Mouse (Mus musculus) ES-Bruce4 (cell line): ENCODE measurements at regions not wholly inside any gene's neighbourhood (a gene's known extent, or its start where the extent isn't known, plus 50 kb on each side); places are given as distances from the start of the nearest gene placed in this dataset.

Source experiments
- H3K27ac ChIP-seq: 2 replicates; pipeline ENCODE4 v1.5.1; 2012; ENCODE audit warnings: low read length, inconsistent platforms; ENCODE audit not compliant: insufficient read depth
- H3K27me3 ChIP-seq: 2 replicates; pipeline ENCODE4 v1.6.1; 2012; ENCODE audit warnings: mild to moderate bottlenecking, low read length, inconsistent platforms; ENCODE audit not compliant: control insufficient read depth, poor library complexity, insufficient read depth, severe bottlenecking
- H3K36me3 ChIP-seq: 2 replicates; pipeline ENCODE4 v1.6.1; 2012; ENCODE audit warnings: inconsistent platforms, mild to moderate bottlenecking, low read length, moderate library complexity; ENCODE audit not compliant: control insufficient read depth, poor library complexity, insufficient read depth, severe bottlenecking
- H3K4me1 ChIP-seq: one replicate; pipeline ENCODE4 v1.8.1; 2011; ENCODE audit warnings: low read length; ENCODE audit not compliant: control insufficient read depth, insufficient read depth
- H3K4me3 ChIP-seq: 2 replicates; pipeline ENCODE4 v1.5.1; 2011; ENCODE audit warnings: low read depth, mild to moderate bottlenecking, low read length
- H3K9ac ChIP-seq: 2 replicates; pipeline ENCODE4 v1.6.1; 2012; ENCODE audit warnings: low read depth, mild to moderate bottlenecking, inconsistent platforms; ENCODE audit not compliant: poor library complexity, severe bottlenecking
- H3K9me3 ChIP-seq: replicated peaks from 2 replicates; pipeline ENCODE4 v1.6.1; 2012; ENCODE audit warnings: mild to moderate bottlenecking, low read length, inconsistent platforms; ENCODE audit not compliant: control insufficient read depth, poor library complexity, insufficient read depth, severe bottlenecking
- CTCF ChIP-seq: IDR thresholded peaks from one replicate; pipeline ENCODE4 v1.8.1; 2011; ENCODE audit warnings: low read depth, low read length
- EP300 ChIP-seq: IDR thresholded peaks from 2 replicates; pipeline ENCODE4 v1.6.1; 2011; ENCODE audit warnings: low read depth, low read length; ENCODE audit not compliant: insufficient read depth
- POLR2A ChIP-seq: IDR thresholded peaks from one replicate; pipeline ENCODE4 v1.8.1; 2011; ENCODE audit warnings: low read length; ENCODE audit not compliant: insufficient read depth

DNA sequence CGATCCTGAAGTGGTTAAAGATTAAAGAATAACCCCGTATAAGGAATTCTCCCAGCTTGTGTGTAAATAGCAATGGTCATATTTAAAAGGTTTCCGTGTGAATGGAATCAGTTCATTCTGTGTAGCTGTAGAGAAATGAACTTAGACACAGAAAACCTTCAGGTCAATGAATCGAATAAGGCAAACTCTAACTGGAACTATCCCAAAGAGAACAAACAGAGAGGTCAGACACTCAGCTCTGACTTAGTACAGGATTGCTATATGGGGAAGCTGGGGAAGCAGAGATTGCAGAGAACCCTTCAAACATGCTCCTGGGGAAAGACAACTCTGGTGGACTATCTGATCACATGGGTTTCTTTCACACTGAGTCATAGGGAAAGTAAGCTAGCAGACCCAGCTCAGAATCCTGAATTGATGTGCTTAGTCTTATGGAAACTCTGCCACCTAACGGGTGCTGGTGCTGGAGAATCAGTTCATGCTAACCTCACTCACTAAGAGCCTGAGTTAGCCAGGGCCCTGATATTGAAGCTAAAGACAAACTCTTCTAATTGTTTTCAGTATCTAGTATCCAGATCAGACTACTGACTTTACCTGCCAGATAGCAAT is 145.3 kb upstream of the Rreb1 start:
- Histone ChIP-seq H3K4me3 (no peak overlapping the region), H3K9ac (no peak overlapping the region), H3K9me3 (0 out of 2 replicates have a peak, but pooled peaks cover 6% of the 10 kb centered on the region), H3K27me3 (no peaks in the 10 kb centered on the region), H3K27ac (no peak overlapping the region), H3K36me3 (no peaks in the 10 kb centered on the region), H3K4me1 (no peaks in the 10 kb centered on the region)
- no peak for TF ChIP-seq EP300
- no peak for TF ChIP-seq POLR2A
- TF ChIP-seq CTCF, result no peak

DNA sequence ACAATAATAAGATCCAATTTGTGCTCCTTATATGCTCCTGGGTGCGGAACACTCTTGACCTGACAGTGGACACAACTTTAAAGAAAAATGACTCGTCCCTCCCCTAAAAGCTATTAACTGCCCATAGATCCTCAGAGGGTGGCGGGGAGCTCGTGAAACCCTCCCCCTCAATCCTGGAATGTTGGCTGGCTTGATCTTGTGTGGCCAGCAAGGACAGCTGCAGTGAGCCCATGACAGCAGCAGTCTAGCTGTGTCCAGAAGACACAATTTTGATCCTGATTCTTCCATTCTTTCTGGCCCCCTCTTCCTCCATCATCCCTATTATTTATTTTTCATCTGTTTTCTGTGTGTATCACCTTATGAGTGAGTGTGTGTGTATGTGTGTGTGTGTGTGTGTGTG is 141.8 kb upstream of the Rreb1 start:
- no peaks in the 10 kb centered on the region for H3K4me1 ChIP-seq
- 0 out of 2 replicates have a peak, but pooled peaks cover 6% of the 10 kb centered on the region for H3K9me3 ChIP-seq
- no peaks in the 10 kb centered on the region for H3K27me3 ChIP-seq
- H3K4me3 ChIP-seq, result no peak overlapping the region
- no peaks in the 10 kb centered on the region for H3K36me3 ChIP-seq
- H3K9ac ChIP-seq, result no peak overlapping the region
- no peak overlapping the region for H3K27ac ChIP-seq
- TF ChIP-seq EP300, result no peak
- TF ChIP-seq CTCF, result no peak
- no peak for TF ChIP-seq POLR2A

DNA sequence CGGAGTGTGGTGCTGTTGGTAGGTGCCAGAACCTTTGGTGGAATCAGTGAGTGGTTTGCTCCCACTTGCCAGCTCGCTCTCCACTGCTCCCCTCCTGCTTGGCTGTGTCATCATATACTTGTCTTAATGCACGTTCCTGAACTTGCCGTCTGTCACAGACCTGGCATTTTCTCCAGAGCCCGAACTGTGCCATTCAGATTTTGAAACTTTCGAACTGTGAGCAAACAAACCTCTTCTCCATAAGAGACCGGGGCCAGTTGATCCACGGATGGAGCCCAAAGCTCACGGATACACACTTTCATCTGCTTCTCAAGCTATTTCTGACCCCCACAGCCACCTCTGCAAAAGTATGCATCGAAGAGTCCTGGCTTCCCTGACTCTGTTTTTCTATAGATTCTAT is 141.0 kb upstream of the Rreb1 start:
- Histone ChIP-seq H3K36me3 (no peaks in the 10 kb centered on the region), H3K27me3 (no peaks in the 10 kb centered on the region), H3K9me3 (0 out of 2 replicates have a peak, but pooled peaks cover 4% of the 10 kb centered on the region), H3K4me1 (no peaks in the 10 kb centered on the region), H3K4me3 (no peak overlapping the region), H3K9ac (no peak overlapping the region), H3K27ac (no peak overlapping the region)
- TF ChIP-seq POLR2A, result no peak

DNA sequence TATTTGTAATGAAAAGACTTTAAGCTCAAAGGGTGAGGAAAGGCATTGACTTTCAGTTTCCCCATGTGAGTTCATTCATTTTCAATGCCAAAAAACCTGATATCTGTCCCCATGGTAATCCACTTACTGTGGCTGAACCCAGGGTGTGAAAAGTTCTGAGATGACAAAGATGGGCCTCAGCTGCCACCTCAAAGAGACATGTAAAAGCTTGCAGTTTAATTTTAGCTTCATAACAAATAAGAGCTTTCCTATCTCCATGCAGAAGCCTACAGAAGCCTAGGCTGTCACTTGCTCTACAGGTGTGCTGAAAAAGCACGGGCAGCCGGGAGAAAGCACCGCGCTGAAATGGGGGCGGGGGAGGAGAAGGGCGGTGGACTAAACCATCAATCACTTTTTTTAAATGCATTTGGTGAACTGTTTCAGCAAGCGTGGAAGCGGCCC is 140.1 kb upstream of the Rreb1 start:
- H3K9me3 ChIP-seq, result no peaks in the 10 kb centered on the region
- H3K36me3 ChIP-seq, result no peaks in the 10 kb centered on the region

DNA sequence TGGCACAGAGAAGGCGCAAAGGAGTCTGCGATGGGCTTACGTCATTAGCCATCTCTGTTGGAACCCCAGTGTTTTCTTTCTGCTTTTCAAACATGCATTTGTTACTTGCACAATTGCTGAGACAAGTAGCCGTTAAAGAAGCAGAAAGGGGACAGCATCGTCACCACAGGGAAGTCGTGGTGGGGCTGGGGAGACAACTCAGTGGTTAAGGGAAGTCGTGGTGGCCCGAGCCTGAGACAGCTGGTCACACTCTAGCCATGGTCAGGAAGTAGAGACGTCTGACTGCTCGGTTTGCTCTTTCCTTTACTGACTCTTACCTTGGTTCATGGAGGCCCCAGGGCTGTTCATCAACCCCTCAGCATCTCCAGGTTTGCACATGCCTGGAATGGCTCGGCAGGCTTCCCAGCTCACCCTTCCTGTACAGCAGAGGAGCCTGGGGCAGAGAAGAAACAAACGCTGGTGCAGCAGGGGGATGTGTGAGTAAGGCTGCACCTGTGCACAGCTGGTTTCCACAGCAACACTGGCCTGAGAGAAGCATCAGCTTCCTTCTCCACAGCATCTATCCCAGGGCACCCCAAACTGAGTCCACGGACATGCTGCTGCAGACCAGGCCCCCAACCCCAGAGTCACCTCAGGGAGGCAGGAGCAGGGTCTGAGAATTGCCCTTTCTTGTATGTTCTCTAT is 135.6 kb upstream of the Rreb1 start:
- H3K4me1 ChIP-seq, result no peaks in the 10 kb centered on the region
- H3K9me3 ChIP-seq, result no peaks in the 10 kb centered on the region
- no peaks in the 10 kb centered on the region for H3K27me3 ChIP-seq
- no peak for TF ChIP-seq POLR2A
- TF ChIP-seq EP300, result no peak
- no peak for TF ChIP-seq CTCF
- no peaks in the 10 kb centered on the region for H3K36me3 ChIP-seq
- H3K9ac ChIP-seq, result no peak overlapping the region
- H3K27ac ChIP-seq, result no peak overlapping the region
- no peak overlapping the region for H3K4me3 ChIP-seq

More for the DNA sequence above, 140.1 kb upstream of the Rreb1 start:
- H3K4me3 ChIP-seq, result no peak overlapping the region
- no peaks in the 10 kb centered on the region for H3K27me3 ChIP-seq
- no peaks in the 10 kb centered on the region for H3K4me1 ChIP-seq
- H3K27ac ChIP-seq, result no peak overlapping the region
- H3K9ac ChIP-seq, result no peak overlapping the region
- no peak for TF ChIP-seq CTCF
- TF ChIP-seq EP300, result no peak
- no peak for TF ChIP-seq POLR2A

DNA sequence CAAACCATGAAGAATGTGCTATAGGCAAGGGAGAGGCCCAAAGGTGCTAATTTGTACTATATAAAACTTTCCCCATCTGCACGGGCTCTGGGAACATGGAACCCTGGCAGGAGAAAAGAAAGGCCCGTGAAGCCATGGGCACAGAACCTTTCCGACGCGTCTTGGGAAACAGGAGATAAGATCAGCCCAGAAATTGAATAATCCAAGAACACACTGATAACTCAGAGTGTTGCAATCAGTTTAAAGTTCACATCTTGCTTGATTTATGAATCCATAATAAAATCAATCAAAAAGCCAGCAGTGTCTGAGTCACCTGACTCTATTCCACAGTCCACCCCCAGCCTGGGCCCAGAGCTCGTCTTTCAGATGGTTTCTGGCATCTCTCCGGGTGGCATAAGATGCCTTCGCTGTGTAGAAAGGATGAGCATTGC is 133.4 kb upstream of the Rreb1 start:
- H3K9me3 ChIP-seq, result no peaks in the 10 kb centered on the region
- no peak for TF ChIP-seq CTCF
- no peak for TF ChIP-seq POLR2A
- no peak for TF ChIP-seq EP300
- H3K27me3 ChIP-seq, result no peaks in the 10 kb centered on the region
- no peaks in the 10 kb centered on the region for H3K36me3 ChIP-seq
- H3K27ac ChIP-seq, result no peak overlapping the region
- H3K9ac ChIP-seq, result no peak overlapping the region
- no peak overlapping the region for H3K4me3 ChIP-seq
- no peaks in the 10 kb centered on the region for H3K4me1 ChIP-seq
